Mouse (Mus musculus) brown adipose tissue, adult 24 weeks (tissue): ENCODE measurements around the gene Tmem144. TPM values are rescaled to one million over a fixed set of nuclear protein-coding genes. Genes with fewer than 3 reads are reported as not detected.

Source experiments
- H3K27ac ChIP-seq: fragments of 200-500 bp; replicated peaks from 2 replicates; pipeline ENCODE4 v1.5.1; 2012; ENCODE audit warnings: low read depth, mild to moderate bottlenecking, low read length
- H3K4me1 ChIP-seq: fragments of 200-500 bp; 2 replicates; pipeline ENCODE4 v1.6.1; 2012; ENCODE audit warnings: low read length, mixed read lengths; ENCODE audit not compliant: control insufficient read depth, insufficient read depth, insufficient read length
- H3K4me3 ChIP-seq: fragments of 200-500 bp; 2 replicates; pipeline ENCODE4 v1.5.1; 2012; ENCODE audit warnings: low read depth, mild to moderate bottlenecking, low read length, moderate library complexity; ENCODE audit not compliant: insufficient read depth
- polyA plus RNA-seq: library from polyadenylated mRNA; stranded (reverse); fragments of >200 nt; gene quantifications from 2 replicates; pipeline ENCODE4 v1.2.4, GENCODE M21; 2012; ENCODE audit not compliant: missing spikeins, insufficient read depth, insufficient read length

Tmem144 gene
- polyA plus RNA-seq, 1 experiment, result not detected

- Histone ChIP-seq H3K4me1 (no peaks in the 10 kb centered on the region), H3K27ac (no peak overlapping the region), H3K4me3 (no peak overlapping the region)
Measured at GRCm38 (mm10) chr3:79881645-79882044, 29.1 kb upstream of the Tmem144 start.

- H3K4me1 ChIP-seq, result no peaks in the 10 kb centered on the region
- no peak overlapping the region for H3K27ac ChIP-seq
- no peak overlapping the region for H3K4me3 ChIP-seq
Measured at GRCm38 (mm10) chr3:79879246-79879645, 26.7 kb upstream of the Tmem144 start.

- no peaks in the 10 kb centered on the region for H3K4me1 ChIP-seq
- no peak overlapping the region for H3K27ac ChIP-seq
- no peak overlapping the region for H3K4me3 ChIP-seq
Measured at GRCm38 (mm10) chr3:79878350-79878749, 25.8 kb upstream of the Tmem144 start.

GRCm38 (mm10) chr3:79875471-79875870, 22.9 kb upstream of the Tmem144 start:
- Histone ChIP-seq H3K27ac (no peak overlapping the region), H3K4me3 (no peak overlapping the region), H3K4me1 (no peaks in the 10 kb centered on the region)

- H3K4me3 ChIP-seq, result no peak overlapping the region
- H3K4me1 ChIP-seq, result no peaks in the 10 kb centered on the region; the same call in 1 of the 2 replicates
- H3K27ac ChIP-seq, result no peak overlapping the region
Measured at GRCm38 (mm10) chr3:79867121-79867709, 14.6 kb upstream of the Tmem144 start.

GRCm38 (mm10) chr3:79866526-79866925, 14.0 kb upstream of the Tmem144 start:
- H3K4me1 ChIP-seq, result no peaks in the 10 kb centered on the region; the same call in 1 of the 2 replicates
- no peak overlapping the region for H3K4me3 ChIP-seq
- H3K27ac ChIP-seq, result no peak overlapping the region

GRCm38 (mm10) chr3:79866089-79866488, 13.5 kb upstream of the Tmem144 start:
- no peak overlapping the region for H3K27ac ChIP-seq
- no peaks in the 10 kb centered on the region; the same call in 1 of the 2 replicates for H3K4me1 ChIP-seq
- no peak overlapping the region for H3K4me3 ChIP-seq

GRCm38 (mm10) chr3:79864824-79865223, 12.3 kb upstream of the Tmem144 start:
- Histone ChIP-seq H3K4me1 (no peaks in the 10 kb centered on the region; the same call in 1 of the 2 replicates), H3K27ac (no peak overlapping the region), H3K4me3 (no peak overlapping the region)

GRCm38 (mm10) chr3:79858221-79858620, 5.6 kb upstream of the Tmem144 start:
- no peaks in the 10 kb centered on the region for H3K4me1 ChIP-seq
- H3K27ac ChIP-seq, result no peak overlapping the region
- no peak overlapping the region for H3K4me3 ChIP-seq

- Histone ChIP-seq H3K4me1 (no peaks in the 10 kb centered on the region), H3K27ac (no peak overlapping the region), H3K4me3 (no peak overlapping the region)
Measured at GRCm38 (mm10) chr3:79857780-79858179, 5.2 kb upstream of the Tmem144 start.

- Histone ChIP-seq H3K4me1 (no peaks in the 10 kb centered on the region), H3K27ac (no peak overlapping the region), H3K4me3 (no peak overlapping the region)
Measured at GRCm38 (mm10) chr3:79852108-79852507, 465 bp downstream of the Tmem144 start.

- no peaks in the 10 kb centered on the region for H3K4me1 ChIP-seq
- H3K27ac ChIP-seq, result no peak overlapping the region
- H3K4me3 ChIP-seq, result no peak overlapping the region
Measured at GRCm38 (mm10) chr3:79850656-79851055, 1.9 kb downstream of the Tmem144 start.

GRCm38 (mm10) chr3:79849621-79850020, 3.0 kb downstream of the Tmem144 start:
- Histone ChIP-seq H3K4me3 (no peak overlapping the region), H3K4me1 (no peaks in the 10 kb centered on the region), H3K27ac (no peak overlapping the region)

- Histone ChIP-seq H3K27ac (no peak overlapping the region), H3K4me1 (no peaks in the 10 kb centered on the region), H3K4me3 (no peak overlapping the region)
Measured at GRCm38 (mm10) chr3:79848841-79849240, 3.7 kb downstream of the Tmem144 start.

GRCm38 (mm10) chr3:79846633-79847032, 5.9 kb downstream of the Tmem144 start:
- Histone ChIP-seq H3K4me1 (no peaks in the 10 kb centered on the region), H3K27ac (no peak overlapping the region), H3K4me3 (no peak overlapping the region)

- H3K4me3 ChIP-seq, result no peak overlapping the region
- no peaks in the 10 kb centered on the region for H3K4me1 ChIP-seq
Measured at GRCm38 (mm10) chr3:79843999-79844398, 8.6 kb downstream of the Tmem144 start.

More at GRCm38 (mm10) chr3:79843999-79844398, 8.6 kb downstream of the Tmem144 start:
- H3K27ac ChIP-seq, result no peak overlapping the region
